Mouse (Mus musculus) CD4-positive, CD25-positive, alpha-beta regulatory T cell, adult 9 weeks (primary cell): ENCODE results near the gene Nmbr. TPM values are rescaled to one million over a fixed set of nuclear protein-coding genes. Genes with fewer than 3 reads are reported as not detected.

Experiments
- polyA plus RNA-seq: library from polyadenylated mRNA; unstranded; fragments of 100-300 nt; shearing (Covaris generic); gene quantifications from one replicate; pipeline ENCODE4 v1.2.1, GENCODE M21; 2017

Gene Nmbr
- polyA plus RNA-seq: not detected

DNA sequence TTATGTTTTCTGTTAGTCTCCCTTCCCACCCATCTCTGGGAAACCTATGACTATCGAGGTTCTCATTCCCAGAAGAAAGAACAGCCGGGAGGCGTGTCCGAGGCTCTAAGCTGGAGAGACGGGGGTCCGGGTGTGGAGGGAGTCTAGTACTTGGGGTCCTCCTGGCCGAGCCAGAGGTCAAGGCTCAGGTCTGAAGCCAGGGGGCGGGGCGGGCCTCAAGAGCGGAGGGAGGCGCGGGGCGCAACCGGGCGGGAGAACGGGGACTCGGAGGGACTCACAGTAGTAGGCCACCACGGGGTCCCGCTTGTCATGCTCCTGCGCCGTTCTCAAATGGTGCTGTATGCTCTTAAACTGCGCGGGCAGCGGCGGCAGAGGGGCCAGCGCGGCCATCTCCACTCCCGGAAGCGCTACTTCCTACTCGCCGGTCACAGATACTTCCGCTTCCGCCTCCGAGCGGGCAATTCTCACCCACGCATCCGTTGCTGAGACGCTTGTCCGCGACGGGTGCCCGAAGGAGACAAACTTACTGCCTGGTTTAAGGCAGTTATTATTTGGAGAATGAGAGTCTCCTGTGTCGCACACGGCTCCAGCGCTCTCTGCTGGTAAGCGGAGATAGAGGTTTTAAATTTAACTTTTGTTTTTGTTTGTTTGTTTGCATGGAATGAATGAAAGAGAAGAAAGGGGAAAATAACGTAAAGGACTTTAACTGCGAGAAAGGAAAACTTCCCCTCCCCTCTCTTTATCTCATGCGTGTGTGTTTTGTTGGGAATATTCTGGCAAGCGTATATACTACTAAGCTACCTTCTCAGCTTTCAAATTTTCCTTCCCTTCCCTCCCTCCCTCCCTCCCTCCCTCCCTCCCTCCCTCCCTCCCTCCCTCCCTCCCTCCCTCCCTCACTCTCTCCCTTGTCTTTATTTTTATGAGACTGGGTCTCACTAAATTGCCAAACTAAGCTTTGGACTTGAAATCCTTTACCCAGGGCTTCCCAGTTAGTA lies at the start of gene Nmbr, which contains the start of gene Vta1:
Gene Nmbr (plus strand): TSS at position 520 of the 995 bp plus-strand sequence.
Gene Vta1 (minus strand): TSS at position 489 of the 995 bp plus-strand sequence.

DNA sequence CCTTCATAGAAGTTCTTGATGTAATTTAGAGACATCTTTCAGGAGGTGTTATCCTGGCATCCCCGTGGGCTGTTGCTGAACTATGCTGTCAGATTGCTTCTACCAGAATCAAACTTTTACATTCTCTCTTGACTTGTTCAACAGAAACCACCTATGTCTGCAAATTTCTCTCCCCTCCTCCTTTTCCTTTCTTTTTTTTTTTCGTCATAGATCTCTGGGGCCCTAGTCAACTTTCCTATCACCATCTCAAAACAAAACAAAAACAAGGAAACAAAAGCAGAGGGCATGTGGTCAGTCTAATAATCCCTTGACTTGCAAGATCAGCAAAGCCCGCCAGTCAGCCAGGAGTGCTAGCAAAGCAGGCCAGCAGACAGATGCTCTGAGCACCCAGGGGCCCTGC lies 12.7 kb downstream of the Nmbr start, which contains the start of gene Gje1:
Gene Gje1 (minus strand): TSS at position 101 of the 400 bp plus-strand sequence.

Other genes starting within 250 kb of the Nmbr start
- not detected for gene Adgrg6, start 159.9 kb upstream of the Nmbr start, polyA plus RNA-seq
- 129 TPM for gene Vta1, start within 50 bp of the Nmbr start, polyA plus RNA-seq
- not detected for gene Gje1, start 12.6 kb downstream of the Nmbr start, polyA plus RNA-seq